Mouse (Mus musculus) c-Kit-negative CD71-positive TER-119-positive erythroid progenitor cells, embryonic 14.5 days (primary cell): ENCODE data around the gene Mxi1.
"Not testable (repeated sequence)": the region's sequence is repeated elsewhere in the genome, so short reads cannot be mapped to it uniquely, and the experiment has no call there.

Source experiments
- DNase-seq: peaks from one replicate; pipeline ENCODE4 v3.0.0-alpha.2; 2013; ENCODE audit warnings: low read depth, low spot score

Mxi1 gene

DNA sequence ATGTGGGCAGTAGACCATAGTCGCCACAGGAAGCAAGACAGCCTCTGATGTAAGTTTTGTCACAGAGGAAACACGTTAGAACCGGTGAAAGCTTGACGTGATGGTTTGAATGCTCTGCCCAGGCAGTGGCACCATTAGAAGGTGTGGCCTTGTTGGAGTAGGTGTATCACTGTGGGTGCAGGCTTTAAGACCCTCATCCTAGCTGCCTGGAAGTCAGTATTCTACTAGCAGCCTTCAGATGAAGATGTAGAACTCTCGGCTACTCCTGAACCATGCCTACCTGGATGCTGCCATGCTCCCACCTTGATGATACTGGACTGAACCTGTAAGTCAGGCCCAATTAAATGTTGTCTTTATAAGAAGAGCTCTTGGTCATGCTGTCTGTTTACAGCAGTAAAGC is 85.5 kb downstream of the Mxi1 start:
- DNase-seq = not testable (repeated sequence)

DNA sequence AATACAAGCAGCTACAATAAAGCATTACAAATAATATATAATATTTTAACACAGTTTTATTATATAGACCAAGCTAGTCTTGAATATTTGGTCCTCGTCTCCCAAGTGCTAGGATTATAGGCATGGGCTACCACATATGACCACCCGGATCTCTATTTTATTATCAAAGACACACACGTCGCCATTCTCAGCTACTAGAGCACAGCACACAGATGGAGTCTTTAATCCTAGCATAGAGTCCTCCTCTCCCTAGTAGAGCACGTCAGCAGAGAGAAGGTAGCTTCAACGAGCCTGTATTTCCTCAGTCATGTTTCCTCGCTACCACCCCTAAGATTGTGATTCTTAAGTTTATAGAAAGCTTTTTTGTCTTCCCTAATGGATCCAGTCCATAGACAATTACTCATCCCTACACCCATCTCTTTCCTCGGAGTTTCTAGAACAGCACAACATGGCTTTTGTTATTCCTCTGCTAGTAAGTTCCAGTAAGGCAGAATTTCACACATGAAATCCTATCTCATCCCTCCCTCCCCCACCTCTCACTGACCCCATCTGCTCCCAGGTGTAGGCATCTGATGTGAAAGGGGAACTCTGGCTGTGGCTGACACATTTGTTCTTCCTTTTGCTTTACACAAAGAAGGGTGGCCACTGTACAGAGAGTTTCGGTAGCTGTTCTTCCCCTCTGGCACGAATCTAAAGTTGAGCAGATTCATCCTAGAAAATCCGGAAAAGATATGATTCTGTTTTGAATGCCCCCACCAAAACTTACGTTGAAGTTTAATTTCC is 87.3 kb downstream of the Mxi1 start:
- DNase-seq = no peak

GRCm38 (mm10) chr19:53399213-53399612 is 88.9 kb downstream of the Mxi1 start:
- DNase-seq = no peak

GRCm38 (mm10) chr19:53400332-53401110 is 90.2 kb downstream of the Mxi1 start:
- no peak for DNase-seq

GRCm38 (mm10) chr19:53402741-53403432 is 92.6 kb downstream of the Mxi1 start:
- DNase-seq = no peak

DNA sequence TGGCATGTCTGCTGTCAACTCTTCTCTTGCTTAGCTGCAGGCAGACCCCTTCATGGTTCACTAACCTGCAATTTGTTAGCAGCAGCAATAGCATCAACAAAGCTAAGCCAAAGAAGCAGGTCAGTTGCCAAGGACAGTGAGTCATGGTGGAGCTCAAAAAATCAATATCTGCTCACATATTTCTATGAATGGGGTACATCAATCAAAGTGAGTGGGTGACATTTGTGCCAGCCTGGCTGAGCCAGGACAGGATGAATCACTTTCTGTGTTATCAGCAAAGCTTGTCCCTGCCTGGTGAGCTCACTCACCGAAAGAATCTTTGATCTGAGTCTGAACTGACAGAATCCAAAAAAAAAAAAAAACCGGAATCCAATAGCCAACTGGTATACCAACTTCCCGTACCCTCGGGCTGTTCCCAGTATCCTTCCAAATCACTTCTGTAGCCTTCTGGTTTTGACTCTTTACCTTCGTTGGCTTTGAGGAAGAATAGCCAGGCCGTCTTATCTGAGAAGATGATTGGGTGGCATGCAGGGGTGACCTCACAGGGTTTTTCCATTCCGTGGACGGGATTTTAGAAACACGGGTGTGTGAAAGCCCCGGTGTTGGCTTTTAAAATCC is 94.0 kb downstream of the Mxi1 start:
- no peak for DNase-seq

DNA sequence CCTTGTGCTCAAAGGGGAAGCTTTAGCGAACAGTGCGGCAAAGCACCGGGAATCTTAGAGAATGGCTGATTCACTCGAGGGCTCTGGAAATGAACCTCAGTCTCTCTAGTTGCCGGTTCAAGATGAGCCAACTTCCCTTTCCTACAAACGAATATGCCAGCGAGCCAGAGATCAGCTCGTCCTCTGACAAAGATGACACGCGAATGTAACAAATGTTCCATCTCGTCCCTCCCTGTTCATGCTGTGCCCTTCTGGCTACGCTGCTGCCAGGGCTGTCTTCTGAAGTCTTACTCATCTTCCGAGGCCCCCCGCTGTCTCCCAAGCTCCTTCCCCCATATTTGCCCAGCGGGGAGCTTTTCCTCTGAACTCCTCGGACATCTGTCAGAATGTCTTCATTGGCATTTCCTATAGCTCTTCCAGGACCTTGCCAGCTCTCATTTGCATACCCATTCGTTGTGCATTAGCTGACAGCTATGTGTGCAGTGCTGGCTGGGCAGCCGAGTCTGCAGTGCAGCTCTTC is 94.6 kb downstream of the Mxi1 start:
- DNase-seq = no peak

DNA sequence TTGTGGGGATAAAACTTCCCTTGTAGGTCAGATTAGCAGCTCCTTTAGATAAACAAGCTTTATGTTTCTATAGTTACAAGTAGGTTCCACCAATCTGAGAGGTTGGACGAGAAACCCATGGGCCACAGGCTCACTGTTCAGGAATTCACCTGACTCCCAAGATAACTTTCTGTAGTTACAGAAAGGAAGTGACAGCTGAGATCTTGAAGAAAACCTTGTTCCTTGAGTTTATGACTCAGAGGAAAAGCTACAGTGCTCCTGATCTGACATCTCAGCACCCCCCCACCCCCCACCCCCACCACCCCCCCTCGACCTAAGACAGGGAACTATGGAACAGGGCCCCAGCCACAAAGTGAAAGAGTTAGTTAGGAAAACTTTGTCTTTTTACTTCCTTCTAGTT is 95.5 kb downstream of the Mxi1 start:
- DNase-seq = no peak

DNA sequence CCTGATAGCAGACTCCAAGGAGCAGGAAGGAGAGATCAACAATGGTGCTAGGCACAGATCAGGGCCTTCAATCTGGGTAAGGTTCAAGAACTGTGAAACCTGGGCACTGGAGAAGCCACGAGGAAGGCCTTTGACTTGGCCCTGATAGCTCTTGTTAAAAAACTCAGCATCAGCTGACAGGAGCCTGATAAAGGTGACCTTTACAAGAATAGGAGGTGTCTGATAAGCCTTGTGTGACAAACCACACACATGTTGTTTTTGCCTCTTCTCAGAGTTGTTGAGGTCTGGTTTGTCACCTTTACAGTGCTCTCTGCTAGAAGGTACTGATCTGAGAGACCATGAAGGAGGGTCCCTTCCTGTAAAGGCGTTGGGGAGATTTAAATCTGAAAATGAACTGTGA is 97.0 kb downstream of the Mxi1 start:
- DNase-seq = no peak

DNA sequence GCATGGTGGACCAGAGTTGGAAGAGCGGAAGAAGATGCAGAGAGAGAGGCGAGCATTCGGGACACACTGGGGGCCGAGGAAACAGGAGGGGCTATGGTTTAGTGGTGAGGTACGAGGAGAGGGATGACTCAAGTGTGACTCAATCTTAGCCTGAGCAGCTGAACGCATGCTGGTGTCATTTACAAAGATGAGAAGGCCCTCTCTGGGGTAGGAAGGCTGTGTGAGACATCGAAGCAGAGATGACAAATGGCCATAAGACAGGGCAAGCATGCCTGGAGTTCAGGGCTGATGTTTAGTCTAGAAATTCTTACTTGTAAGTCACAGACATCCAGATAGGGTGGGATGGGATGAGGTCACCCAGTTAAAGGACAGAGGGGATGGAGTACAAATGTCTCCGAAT is 98.1 kb downstream of the Mxi1 start:
- DNase-seq = no peak

DNA sequence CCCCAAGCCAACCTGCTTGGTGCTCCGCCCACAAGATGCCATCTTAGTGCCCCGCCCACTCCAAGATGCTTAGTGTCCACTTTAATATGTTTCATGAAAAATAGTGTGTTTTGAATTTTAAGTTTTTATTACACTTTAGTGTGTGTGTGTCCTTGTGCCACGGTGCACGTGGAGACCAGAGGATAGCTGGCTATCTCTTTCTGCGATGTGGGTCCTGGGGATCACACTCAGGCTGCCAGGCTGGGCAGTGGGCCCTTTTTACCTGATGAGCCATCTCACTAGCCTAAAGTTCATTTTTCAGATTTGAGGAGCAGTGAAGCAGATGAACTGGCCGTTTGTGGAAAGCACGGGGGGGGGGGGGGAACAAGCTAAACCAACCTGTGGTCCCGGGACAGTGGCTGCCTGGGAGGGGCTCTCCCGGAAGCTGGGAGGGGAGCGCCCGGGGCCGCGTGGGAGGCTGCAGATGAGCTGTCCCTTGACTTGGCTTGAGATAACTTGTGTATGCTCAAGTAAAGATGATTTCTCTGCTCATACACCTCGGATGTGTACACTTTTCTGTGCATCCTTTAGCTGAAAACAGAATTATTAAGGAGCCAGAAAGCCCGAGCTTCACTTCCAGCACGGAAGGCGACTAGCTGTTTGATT is 99.5 kb downstream of the Mxi1 start:
- DNase-seq = no peak

DNA sequence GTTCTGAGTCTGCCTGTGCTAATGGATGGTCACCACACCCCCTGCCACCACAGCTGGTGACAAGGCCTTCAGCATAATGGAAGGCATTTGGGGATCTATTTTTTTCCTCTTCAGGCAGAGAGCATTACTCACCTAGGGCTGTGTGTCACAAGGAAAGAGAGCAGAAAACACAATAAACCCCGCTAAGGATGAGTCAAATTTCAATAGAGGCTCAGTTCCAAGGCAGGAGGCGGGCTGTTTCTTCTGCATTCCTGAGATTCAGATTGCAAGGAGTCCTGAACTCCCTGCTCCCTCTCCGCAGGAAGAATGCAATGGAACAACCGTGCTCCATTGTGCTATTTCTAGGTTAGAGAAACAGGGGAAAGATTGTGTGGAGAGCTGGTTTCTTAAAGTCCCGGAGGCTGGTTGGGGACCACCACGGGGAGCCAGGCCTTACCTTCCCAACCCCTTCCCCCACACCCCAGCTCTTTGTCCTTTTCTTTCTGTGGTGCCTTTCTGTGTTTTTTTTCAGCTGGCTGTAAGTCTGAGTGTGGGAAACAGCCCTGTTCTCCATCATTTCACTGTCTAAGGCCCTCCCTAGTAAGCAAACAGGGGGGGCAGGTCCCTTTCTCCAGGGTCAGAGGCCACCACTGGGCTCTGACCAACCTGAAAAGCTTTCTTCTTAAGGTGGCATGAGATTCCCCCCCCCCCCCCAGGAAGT is 102.0 kb downstream of the Mxi1 start:
- DNase-seq = no peak

DNA sequence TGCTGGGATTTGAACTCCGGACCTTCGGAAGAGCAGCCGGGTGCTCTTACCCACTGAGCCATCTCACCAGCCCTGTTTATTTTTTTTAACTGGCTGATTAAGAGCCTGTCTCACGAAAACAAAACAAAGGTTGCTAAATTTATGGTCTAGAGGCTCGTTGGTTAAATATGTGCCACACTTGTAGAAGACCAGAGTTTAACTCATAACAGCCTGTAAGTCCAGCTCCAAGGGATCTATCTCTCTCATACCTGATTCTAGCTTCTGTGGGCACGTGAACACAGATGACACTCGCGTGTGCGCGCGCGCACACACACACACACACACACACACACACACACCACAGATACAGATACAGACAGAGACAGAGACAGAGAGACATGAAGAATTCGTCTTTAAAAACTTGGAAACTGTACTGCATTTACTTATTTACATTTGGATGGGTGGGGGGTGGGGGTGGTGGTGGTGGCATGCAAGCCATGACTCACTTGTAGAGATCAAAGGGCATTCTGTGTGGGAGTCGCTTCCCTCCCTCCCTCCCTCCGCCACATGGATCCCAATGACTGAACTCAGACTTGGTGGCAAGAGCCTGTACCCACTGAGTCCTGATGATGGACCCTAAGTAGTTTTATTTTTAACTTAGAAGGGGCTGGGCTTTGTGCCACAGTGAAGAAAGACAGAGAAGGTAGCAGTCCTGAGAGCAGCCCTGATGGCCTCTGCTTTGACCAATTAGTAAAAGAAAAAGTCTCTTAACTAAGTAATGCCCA is 103.5 kb downstream of the Mxi1 start:
- no peak for DNase-seq

GRCm38 (mm10) chr19:53414650-53415049 is 104.3 kb downstream of the Mxi1 start:
- no peak for DNase-seq

- DNase-seq = no peak
These were observed 104.9 kb downstream of the Mxi1 start for GRCm38 (mm10) chr19:53415198-53415597.

- peak; percentile 31 for DNase-seq
These were observed 109.5 kb downstream of the Mxi1 start for GRCm38 (mm10) chr19:53419834-53420233.

DNA sequence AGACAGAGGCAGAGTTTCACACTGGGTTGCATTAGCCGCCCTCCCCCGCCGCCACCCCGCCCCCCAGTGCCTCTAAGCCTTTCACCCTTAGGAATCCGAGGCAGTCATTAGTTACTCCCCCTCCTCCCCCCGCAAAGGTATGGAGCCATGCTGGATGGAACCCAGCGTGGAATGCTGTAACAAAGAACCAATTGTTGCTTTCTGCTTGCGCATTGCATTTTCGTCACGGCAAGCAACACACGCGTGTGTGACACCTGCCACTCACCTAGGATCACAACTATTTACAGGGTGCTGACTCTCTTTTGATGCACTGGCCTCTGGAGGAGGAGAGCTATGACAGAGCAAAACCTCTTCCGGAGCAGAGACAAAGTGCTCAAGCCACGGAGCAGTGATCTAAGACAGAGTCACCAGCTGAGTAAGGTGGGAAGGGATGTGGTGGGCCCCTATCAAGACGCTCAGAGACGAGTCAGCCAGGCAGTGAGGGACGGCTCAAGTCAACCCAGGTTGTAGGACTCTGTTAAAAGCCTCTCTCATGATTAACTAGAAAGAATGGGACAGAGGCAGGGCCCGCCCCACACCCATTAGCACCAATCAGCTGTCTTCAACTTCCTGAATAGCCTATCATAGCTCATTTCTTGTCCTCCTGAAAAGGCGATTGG is 110.7 kb downstream of the Mxi1 start:
- peak; percentile 17 for DNase-seq

GRCm38 (mm10) chr19:53421583-53422188 is 111.4 kb downstream of the Mxi1 start:
- no peak for DNase-seq
